Mouse (Mus musculus) brain, embryonic 14.5 days (tissue): Measurements from ENCODE around the gene Bcl10.

Source experiments
- CTCF ChIP-seq: fragments of 200-500 bp; IDR thresholded peaks from 2 replicates; pipeline ENCODE4 v1.5.1; 2012; ENCODE audit warnings: inconsistent platforms, mild to moderate bottlenecking, moderate library complexity, borderline replicate concordance; ENCODE audit not compliant: insufficient read depth, insufficient read length; ENCODE audit errors: extremely low read depth
- POLR2A ChIP-seq: fragments of 200-500 bp; IDR thresholded peaks from 2 replicates; pipeline ENCODE4 v1.6.1; 2012; ENCODE audit warnings: mild to moderate bottlenecking, inconsistent platforms, borderline replicate concordance; ENCODE audit not compliant: poor library complexity, insufficient read depth, insufficient read length, severe bottlenecking; ENCODE audit errors: extremely low read depth

DNA sequence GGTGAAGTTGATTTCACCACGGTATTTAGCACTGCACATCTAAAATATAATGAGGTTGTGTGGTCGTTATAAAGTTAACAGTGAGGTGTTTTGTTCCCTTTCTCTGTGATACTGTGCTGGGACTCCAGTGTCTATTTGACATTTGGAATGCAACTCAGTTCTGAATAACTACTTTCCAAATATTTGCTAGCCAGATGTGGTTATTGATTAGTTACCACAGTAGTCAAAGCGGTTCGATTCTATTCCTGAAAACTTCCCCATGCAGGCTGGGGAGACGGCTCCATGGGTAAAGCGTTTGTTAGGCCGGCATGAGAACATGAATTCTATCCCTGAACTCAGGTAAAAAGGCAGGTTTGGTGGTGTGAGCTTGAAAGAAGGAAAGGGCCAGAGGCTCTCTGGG is 10.1 kb upstream of the Bcl10 start:
- TF ChIP-seq POLR2A (no peak), CTCF (no peak)
